Mouse (Mus musculus): ENCODE measurements around the gene Axl. TPM values are rescaled to one million over a fixed set of nuclear protein-coding genes. Genes with fewer than 3 reads are reported as not detected.

The Axl gene
- polyA plus RNA-seq, 1 experiment from 2014 or later = 112 TPM

DNA sequence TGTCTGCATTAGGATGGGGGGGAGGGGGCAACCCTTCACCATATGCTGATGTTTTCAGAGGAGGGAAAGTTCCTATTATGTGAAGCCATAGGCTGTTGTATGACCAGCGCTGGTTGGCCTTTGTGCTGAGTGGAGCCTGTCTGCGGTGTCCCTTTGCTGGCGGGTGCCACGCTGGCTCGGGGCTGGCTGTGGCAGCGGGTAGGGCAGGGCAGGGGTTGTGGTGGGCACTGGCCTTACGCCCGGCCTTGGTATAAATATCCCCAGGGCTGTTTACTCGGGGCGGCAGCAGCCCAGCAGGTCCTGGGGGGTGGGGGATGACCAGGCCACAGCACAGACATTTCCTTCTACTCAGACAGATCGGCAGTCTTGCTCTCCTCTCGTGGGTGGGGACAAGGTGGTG is 78.5 kb downstream of the Axl start:
- Histone ChIP-seq H3K27me3 (no peaks in the 10 kb centered on the region), H3K9ac (0 out of 2 replicates have a peak overlapping the region, but pooled peaks have one; percentile 4), H3K4me2 (replicated peaks) (peak overlapping the region; percentile 36; the same call in 1 of the 2 replicates), H3K9me3 (replicated peaks) (no peaks in the 10 kb centered on the region), H3K4me3 (replicated peaks) (no peak overlapping the region), H3K36me3 (peaks cover 30% of the 10 kb centered on the region), H3K4me1 (peaks cover 44% of the 10 kb centered on the region), H3K27ac (replicated peaks) (peak overlapping the region; percentile 63; the same call in 1 of the 2 replicates)
- peak; percentile 25; the same call in 1 of the 2 replicates for ATAC-seq (ENCODE audit: insufficient number of reproducible peaks, low FRiP score, low TSS enrichment, low read depth)
- 10% methylated on average over 12 of the region's 12 CpGs for WGBS

DNA sequence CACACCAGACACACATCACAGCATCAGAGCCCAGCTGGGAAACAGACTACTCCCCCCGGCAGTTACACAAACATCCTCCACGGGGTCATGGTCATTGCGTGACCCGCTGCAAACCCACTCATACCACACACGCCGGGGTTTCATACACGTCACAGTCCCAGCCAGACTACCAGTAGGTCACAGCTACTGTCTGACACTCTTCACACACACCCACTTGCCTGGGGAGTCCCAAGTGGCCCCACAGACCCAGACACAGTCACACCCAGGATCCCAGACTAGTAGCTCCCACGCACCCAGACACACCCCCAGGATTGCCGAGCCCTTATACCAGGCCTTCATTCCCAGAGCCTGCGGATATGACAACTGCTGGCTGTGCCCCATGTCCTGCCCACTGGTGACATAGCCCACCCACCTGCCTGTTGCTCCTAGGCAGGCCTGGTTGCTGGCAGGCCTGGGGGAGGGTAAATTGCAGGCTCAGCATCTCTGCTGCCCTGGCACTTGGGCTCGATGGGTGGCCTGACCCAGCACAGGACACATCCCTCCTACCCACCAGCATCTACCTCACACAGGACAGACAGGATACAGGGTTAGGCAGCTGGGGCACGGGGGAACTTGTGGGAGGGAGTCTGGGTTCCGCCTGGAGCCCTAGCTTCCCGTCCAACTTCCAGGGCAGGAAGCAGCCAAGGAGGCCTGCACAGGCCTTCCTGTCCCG is 80.8 kb downstream of the Axl start:
- Histone ChIP-seq H3K27me3 (peaks cover 6% of the 10 kb centered on the region; the same call in 1 of the 2 replicates), H3K4me3 (replicated peaks) (no peak overlapping the region)

More for the DNA sequence above, 80.8 kb downstream of the Axl start:
- H3K4me2 ChIP-seq (replicated peaks) = no peak overlapping the region
- peaks cover 8% of the 10 kb centered on the region; the same call in 1 of the 2 replicates for H3K36me3 ChIP-seq
- no peak overlapping the region for H3K9ac ChIP-seq
- no peaks in the 10 kb centered on the region for H3K9me3 ChIP-seq (replicated peaks)
- WGBS = 44% methylated on average over 15 of the region's 15 CpGs
- peak; percentile 17 for ATAC-seq (ENCODE audit: insufficient number of reproducible peaks, low FRiP score, low TSS enrichment, low read depth)
- H3K27ac ChIP-seq (replicated peaks) = peak overlapping the region; percentile 68
- H3K4me1 ChIP-seq = peaks cover 52% of the 10 kb centered on the region

Small RNAs within 50 kb of the gene (microRNA-seq; reads per million reads assigned to microRNA genes)
- not detected for gene Gm24865 (ENCODE audit: borderline number of aligned reads)

Other genes starting within 250 kb of the Axl start
- 0.11 TPM in 1 of 2 replicates, not detected in the other for gene Ceacam2, start 248.8 kb downstream of the Axl start, polyA plus RNA-seq (2015; fragmentation: Nextera tagmentation; extraction: Ambion mirVana)
- gene Erich4, start 172.8 kb downstream of the Axl start, polyA plus RNA-seq (2015; fragmentation: Nextera tagmentation; extraction: Ambion mirVana) = not detected in 2 replicates
- gene Dmac2, start 169.3 kb downstream of the Axl start, polyA plus RNA-seq (2015; fragmentation: Nextera tagmentation; extraction: Ambion mirVana) = 30.6 and 33.8 TPM in 2 replicates
- gene B3gnt8, start 162.1 kb downstream of the Axl start, polyA plus RNA-seq (2015; fragmentation: Nextera tagmentation; extraction: Ambion mirVana) = 13.5 and 13.8 TPM in 2 replicates
- gene Bckdha, start 129.7 kb downstream of the Axl start, polyA plus RNA-seq (2015; fragmentation: Nextera tagmentation; extraction: Ambion mirVana) = 55.3 and 64.7 TPM in 2 replicates
- gene Exosc5, start 129.5 kb downstream of the Axl start, polyA plus RNA-seq (2015; fragmentation: Nextera tagmentation; extraction: Ambion mirVana) = 70.1 and 71.3 TPM in 2 replicates
- 3.2 and 3.4 TPM in 2 replicates for gene Tmem91, start 113.5 kb downstream of the Axl start, polyA plus RNA-seq (2015; fragmentation: Nextera tagmentation; extraction: Ambion mirVana)
- 29.0 and 31.3 TPM in 2 replicates for gene B9d2, start 107.9 kb downstream of the Axl start, polyA plus RNA-seq (2015; fragmentation: Nextera tagmentation; extraction: Ambion mirVana)
- 4.3 and 4.8 TPM in 2 replicates for gene Tgfb1, start 101.7 kb downstream of the Axl start, polyA plus RNA-seq (2015; fragmentation: Nextera tagmentation; extraction: Ambion mirVana)
- 25.2 and 32.8 TPM in 2 replicates for gene Ccdc97, start 69.6 kb downstream of the Axl start, polyA plus RNA-seq (2015; fragmentation: Nextera tagmentation; extraction: Ambion mirVana)
- gene Hnrnpul1, start 33.9 kb downstream of the Axl start, polyA plus RNA-seq (2015; fragmentation: Nextera tagmentation; extraction: Ambion mirVana) = 56.8 and 61.0 TPM in 2 replicates
- gene Cyp2s1, start 28.2 kb upstream of the Axl start, polyA plus RNA-seq (2015; fragmentation: Nextera tagmentation; extraction: Ambion mirVana) = 6.1 and 7.8 TPM in 2 replicates
- gene Cyp2b10, start 108.9 kb upstream of the Axl start, polyA plus RNA-seq (2015; fragmentation: Nextera tagmentation; extraction: Ambion mirVana) = not detected in 2 replicates